Mouse (Mus musculus): ENCODE results near the gene Ift20.
"Not testable (repeated sequence)": the region's sequence is repeated elsewhere in the genome, so short reads cannot be mapped to it uniquely, and the experiment has no call there.

Ift20 gene

GRCm38 (mm10) chr11:78523241-78523955 lies 12.8 kb upstream of the Ift20 start:
- peak; percentile 51 to 79 for DNase-seq

GRCm38 (mm10) chr11:78524838-78525237 lies 11.3 kb upstream of the Ift20 start:
- DNase-seq: peak; percentile 59 to 78

DNA sequence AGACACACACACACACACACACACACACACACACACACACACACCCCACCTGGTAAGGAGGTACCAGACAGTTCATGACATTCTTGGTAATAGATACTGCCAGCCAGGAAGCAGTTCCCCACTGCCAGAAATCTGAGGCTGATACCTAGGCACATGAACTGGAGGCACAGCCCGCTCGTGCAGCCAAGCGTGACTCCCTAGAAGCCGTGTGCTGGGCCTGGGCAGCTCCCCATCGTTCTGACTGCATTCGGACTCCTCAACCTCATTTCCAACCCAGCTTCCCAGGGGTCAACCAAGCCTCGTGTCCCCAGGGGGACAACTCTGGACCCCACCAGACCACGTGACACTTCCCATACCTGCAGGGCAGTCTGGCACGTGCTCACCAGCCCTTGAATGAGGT lies 7.4 kb upstream of the Ift20 start:
- DNase-seq: no peak

DNA sequence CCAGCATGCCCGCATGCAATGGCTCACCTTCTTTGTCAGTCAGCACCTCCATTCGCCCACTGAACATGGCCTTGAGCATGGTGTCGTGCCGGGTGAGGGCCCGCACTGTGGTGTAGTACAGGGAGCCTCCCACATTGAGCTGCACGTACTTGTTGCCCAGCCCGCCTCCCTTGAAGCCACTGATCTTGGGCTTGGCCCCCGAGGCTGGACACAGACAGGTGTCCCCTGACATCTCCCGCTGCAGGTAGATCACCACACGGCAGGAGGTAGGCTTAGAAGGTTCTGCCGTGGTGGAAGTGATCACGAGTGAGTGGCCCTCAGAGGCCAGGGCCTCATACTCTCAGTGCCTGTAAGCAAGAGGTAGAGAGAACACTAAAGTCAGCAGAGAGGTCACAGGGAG lies 6.2 kb upstream of the Ift20 start:
- DNase-seq: no peak

DNA sequence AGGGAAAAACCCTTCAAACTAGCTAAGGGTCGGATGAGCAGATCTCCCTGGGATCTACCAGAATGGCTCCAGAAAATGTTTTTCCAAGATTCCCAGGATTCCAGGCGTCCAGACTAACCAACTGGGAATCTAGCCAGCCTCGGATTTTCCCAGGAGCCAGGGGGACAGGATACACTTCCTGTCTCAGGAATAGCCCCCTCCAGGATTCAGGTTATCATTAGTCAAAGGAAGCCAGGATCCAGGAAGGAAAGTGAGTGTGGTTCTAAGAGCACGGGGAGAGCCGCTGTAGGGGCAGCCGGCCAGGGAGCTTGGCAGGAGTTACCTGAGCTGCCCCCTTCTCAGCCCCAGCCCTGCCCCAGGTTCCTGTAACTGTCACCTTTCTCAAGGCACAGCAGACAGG lies 5.1 kb upstream of the Ift20 start:
- peak; percentile 52 to 56 for DNase-seq

DNA sequence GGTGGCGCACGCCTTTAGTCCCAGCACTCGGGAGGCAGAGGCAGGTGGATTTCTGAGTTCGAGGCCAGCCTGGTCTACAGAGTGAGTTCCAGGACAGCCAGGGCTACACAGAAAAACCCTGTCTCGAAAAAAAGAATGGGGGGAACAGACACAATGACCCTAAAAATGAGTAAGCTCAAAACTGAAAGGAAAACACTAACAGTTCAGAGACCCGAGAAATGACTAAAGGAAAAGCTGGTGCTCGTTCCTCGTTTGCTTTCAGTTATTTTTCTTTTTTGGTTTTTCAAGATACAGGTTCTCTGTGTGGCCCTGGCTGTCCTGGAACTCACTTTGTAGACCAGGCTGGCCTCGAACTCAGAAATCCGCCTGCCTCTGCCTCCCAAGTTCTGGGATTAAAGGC lies 4.6 kb upstream of the Ift20 start:
- not testable (repeated sequence) for DNase-seq

- DNase-seq: no peak
Measured at GRCm38 (mm10) chr11:78534516-78534915, 1.6 kb upstream of the Ift20 start.

DNA sequence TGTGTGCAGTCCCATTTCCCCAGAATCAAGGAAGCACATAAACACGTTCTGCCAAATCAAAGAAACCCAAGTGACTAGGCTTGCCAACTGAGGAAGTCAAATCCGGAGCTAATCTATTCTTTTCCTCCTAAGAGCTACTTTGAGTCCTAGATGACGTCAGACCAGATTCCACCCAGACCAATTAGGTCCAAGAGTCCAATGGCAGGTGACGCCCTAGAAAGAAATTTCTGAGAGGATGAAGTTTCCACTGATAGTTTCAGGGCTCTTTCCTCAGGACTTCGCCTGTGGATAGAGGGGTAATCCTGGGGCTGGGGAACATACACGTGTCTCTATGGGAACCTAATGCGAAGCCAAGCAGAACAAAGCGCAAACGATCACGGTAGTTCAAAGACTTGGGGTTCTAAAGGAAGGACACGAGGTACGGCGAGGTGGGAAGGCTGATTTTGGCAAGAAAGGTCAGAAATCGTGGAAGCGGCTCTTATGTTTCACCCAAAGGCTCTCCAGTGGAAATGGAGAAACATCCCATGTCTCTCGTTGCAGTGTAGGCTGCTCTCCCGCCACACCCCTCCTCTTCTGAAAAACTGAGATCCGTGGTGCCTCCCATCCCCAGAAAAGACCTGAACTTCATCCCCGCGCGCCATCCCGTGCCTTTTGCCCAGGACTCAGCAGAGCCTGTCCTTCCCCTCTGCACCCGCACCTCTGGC lies 633 bp upstream of the Ift20 start:
- peak in 1 of 2 experiments; percentile 66 for DNase-seq

- no peak for DNase-seq
Measured at GRCm38 (mm10) chr11:78536690-78537084, 526 bp downstream of the Ift20 start.

GRCm38 (mm10) chr11:78540358-78540757 lies 4.2 kb downstream of the Ift20 start:
- DNase-seq: peak; percentile 41 to 61

GRCm38 (mm10) chr11:78544449-78545111 lies 8.4 kb downstream of the Ift20 start:
- no peak for DNase-seq

DNA sequence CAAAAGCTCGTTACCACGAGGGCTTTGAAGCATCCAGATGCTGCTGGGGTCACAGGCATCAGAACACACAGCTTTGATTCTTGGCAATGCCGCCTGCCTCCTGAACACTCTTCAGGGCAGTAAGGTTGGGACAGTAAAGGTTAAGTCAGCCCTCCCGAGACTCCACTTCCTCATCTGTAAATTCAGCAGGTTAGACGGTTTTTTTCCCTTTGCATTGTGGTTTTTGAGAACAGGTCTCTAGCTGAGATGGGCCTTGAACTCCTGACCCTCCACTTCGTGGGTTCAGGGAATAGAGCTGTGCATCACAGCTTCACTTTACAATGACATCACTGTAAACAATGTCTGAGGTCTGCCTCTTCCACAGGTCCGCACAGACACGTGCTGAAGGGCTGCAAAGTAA lies 9.0 kb downstream of the Ift20 start:
- DNase-seq: no peak

GRCm38 (mm10) chr11:78547718-78548460 lies 11.7 kb downstream of the Ift20 start:
- no peak for DNase-seq

DNA sequence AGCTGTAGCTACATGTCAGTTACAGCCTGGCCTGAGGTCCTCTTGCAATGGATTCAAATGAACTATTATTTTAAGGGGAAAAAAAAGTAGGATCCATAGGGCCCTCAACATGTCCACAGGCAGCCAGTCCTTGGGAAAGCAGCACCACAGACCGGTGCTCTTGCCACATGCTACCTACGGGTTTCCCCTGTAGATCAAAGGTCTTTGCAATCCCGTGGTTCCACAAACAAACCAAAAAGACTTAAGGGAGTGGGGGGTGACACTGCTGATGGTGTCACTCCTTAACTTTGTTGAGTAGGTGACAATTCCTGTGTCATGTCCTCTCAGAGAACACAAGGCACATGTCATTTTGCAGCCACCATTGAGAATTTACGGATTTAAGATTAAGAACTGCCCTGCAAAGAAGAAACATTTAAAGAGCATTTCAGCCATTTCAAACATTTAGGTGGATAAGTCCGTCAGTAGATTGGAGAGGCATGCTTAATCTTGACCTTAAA lies 13.4 kb downstream of the Ift20 start:
- no peak for DNase-seq

- peak; percentile 96 to 98 for DNase-seq
Measured at GRCm38 (mm10) chr11:78550168-78551058, 14.3 kb downstream of the Ift20 start, which contains the start of gene Tmem97. Tmem97 (minus strand) TSS chr11:78550777.

- no peak for DNase-seq
Measured at GRCm38 (mm10) chr11:78551059-78551398, 14.9 kb downstream of the Ift20 start.

GRCm38 (mm10) chr11:78555623-78556022 lies 19.5 kb downstream of the Ift20 start:
- DNase-seq: no peak

DNA sequence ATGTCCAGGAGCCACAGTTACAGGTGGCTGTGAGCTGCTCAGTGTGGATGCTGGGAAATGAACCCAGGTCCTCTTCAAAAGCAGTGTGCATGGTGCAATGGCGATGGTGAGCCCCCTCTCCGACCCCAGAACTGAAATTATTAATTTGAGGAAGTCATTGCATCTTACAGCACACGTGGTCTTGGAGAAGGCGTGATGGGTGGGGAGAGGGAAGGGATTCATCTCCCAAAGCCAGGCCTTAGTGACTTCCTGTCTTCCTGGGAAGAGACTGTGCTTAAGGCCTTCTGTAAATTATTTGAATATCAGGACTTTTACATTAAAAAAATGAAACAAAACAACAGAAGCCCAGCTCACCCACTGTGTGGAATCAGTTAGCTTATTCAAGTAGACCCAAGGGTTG lies 19.9 kb downstream of the Ift20 start:
- DNase-seq: no peak

GRCm38 (mm10) chr11:78557241-78557640 lies 21.1 kb downstream of the Ift20 start:
- peak in 1 of 2 experiments; percentile 22 for DNase-seq

GRCm38 (mm10) chr11:78560447-78560846 lies 24.3 kb downstream of the Ift20 start:
- peak; percentile 40 to 80 for DNase-seq

- DNase-seq: peak; percentile 38 to 65
Measured at GRCm38 (mm10) chr11:78566775-78567174, 30.6 kb downstream of the Ift20 start.

- DNase-seq: no peak
Measured at GRCm38 (mm10) chr11:78567614-78568013, 31.5 kb downstream of the Ift20 start.

Data from lung, postnatal 4 days (tissue).